Mouse (Mus musculus) CD8-positive naive resting alpha-beta T cell, adult 57 days (primary cell): ENCODE measurements around the gene Sult2a1. TPM values are rescaled to one million over a fixed set of nuclear protein-coding genes. Genes with fewer than 3 reads are reported as not detected.

ENCODE experiments used
- total RNA-seq: library from RNA; stranded (reverse); gene quantifications from one replicate; pipeline ENCODE4 v1.2.4, GENCODE M21; 2023

Sult2a1 gene
- not detected for total RNA-seq

DNA sequence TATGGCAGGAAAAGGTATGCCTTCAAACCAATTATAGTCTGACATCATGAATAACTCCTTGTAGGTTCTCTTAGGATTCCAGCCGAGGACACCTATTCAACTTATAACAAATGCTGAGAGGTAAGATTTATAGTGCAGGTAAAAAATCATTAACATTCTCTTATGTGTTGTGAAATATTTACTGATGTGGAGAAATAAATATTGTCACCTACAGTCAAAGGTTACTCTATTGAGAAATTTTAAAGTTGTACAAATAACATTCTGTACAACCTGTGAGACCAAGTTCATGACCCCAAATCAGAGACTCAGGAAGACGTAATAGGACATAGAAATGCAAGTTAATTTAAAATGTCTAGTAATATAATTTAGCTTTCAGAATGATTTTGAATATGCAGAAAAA lies at the start of gene Sult2a1:
Gene Sult2a1, minus strand, starts transcription at position 101 of the 400 bp plus-strand sequence.

Other genes starting within 250 kb of the Sult2a1 start
- not detected for gene Sult2a5, start 213.4 kb downstream of the Sult2a1 start, total RNA-seq
- not detected for gene Sult2a2, start 103.9 kb downstream of the Sult2a1 start, total RNA-seq
- not detected for gene Sult2a4, start 152.2 kb upstream of the Sult2a1 start, total RNA-seq